12 mouse cellular contexts compared by ENCODE assay signal in genomic region chr8:106405810-106406209, GRCm38 (mm10). TPM values are rescaled to one million over a fixed set of nuclear protein-coding genes. Genes with fewer than 3 reads are reported as not detected.
DNase-seq lines count a peak whose midpoint lies in the region; ATAC-seq and TF ChIP-seq lines count a peak whose summit lies in the region.
"Had no signal": no experiment of that assay in that cellular context is flagged by ENCODE, and none has a peak within 500 bp of the region (broad histone marks: within the 10 kb centered on the region; RNA-seq: fewer than 3 reads in every experiment).

No protein-coding gene starts in this region.

- no peaks in the 10 kb centered on the region for H3K27me3 ChIP-seq in forebrain, embryonic 10.5 days (ENCODE audit: poor library complexity, severe bottlenecking)
- no peaks in the 10 kb centered on the region for H3K27me3 ChIP-seq in forebrain, embryonic 11.5 days (ENCODE audit: control insufficient read depth, insufficient read depth, low read length)
- H3K27me3 ChIP-seq in ES-Bruce4 (ENCODE audit: control insufficient read depth, insufficient read depth, low read length, poor library complexity, severe bottlenecking), result no peaks in the 10 kb centered on the region
- H3K27me3 ChIP-seq: hindbrain, embryonic 15.5 days; neural tube, embryonic 12.5 days had no signal

- no peak for ATAC-seq in forebrain, embryonic 11.5 days (replicated peaks; ENCODE audit: low FRiP score)

- H3K27ac ChIP-seq in forebrain, embryonic 10.5 days, result peak overlapping the region; percentile 22; the same call in 1 of the 2 replicates
- no peak overlapping the region for H3K27ac ChIP-seq in forebrain, embryonic 11.5 days (ENCODE audit: low read depth, low read length)
- H3K27ac ChIP-seq in ES-Bruce4 (ENCODE audit: insufficient read depth, low read length), result no peak overlapping the region
- H3K27ac ChIP-seq: hindbrain, embryonic 15.5 days; neural tube, embryonic 12.5 days had no signal

- no peak for TF ChIP-seq EP300 in ES-Bruce4 (IDR thresholded peaks at IDR 0.05; ENCODE audit: insufficient read depth, low read depth, low read length)

- H3K36me3 ChIP-seq in forebrain, embryonic 10.5 days (replicated peaks), result no peaks in the 10 kb centered on the region
- no peaks in the 10 kb centered on the region for H3K36me3 ChIP-seq in forebrain, embryonic 11.5 days (ENCODE audit: control insufficient read depth, insufficient read depth, low read length)
- no peaks in the 10 kb centered on the region for H3K36me3 ChIP-seq in ES-Bruce4 (ENCODE audit: control insufficient read depth, insufficient read depth, low read length, poor library complexity, severe bottlenecking)
- H3K36me3 ChIP-seq: hindbrain, embryonic 15.5 days; neural tube, embryonic 12.5 days had no signal

- WGBS in forebrain, embryonic 10.5 days, result 77% methylated on average over 16 of the region's 16 CpGs
- 77% methylated on average over 16 of the region's 16 CpGs for WGBS in forebrain, embryonic 11.5 days

- H3K4me1 ChIP-seq in forebrain, embryonic 10.5 days, result peaks cover 26% of the 10 kb centered on the region
- H3K4me1 ChIP-seq in forebrain, embryonic 11.5 days (replicated peaks; ENCODE audit: control insufficient read depth, insufficient read depth, low read length), result no peaks in the 10 kb centered on the region
- peaks cover 3% of the 10 kb centered on the region for H3K4me1 ChIP-seq in ES-Bruce4 (ENCODE audit: control insufficient read depth, insufficient read depth, low read length)

- intact Hi-C loops in heart, postnatal 25 days (cut with DNase I), result no loop called here
- intact Hi-C loops in left cerebral cortex, postnatal 14 days (cut with DNase I), result loop anchor here (10.0 kb wide), 1 partner anchor 241 kb away; the partner anchor contains the start of gene Slc7a6

- TF ChIP-seq POLR2A in ES-Bruce4 (IDR thresholded peaks at IDR 0.05; ENCODE audit: insufficient read depth, low read length), result no peak

- no peak overlapping the region for H3K4me2 ChIP-seq in forebrain, embryonic 11.5 days (ENCODE audit: low read depth, low read length, severe bottlenecking)
- H3K4me2 ChIP-seq: hindbrain, embryonic 15.5 days; neural tube, embryonic 12.5 days had no signal

- no peak for TF ChIP-seq CTCF in ES-Bruce4 (IDR thresholded peaks at IDR 0.05; ENCODE audit: low read depth, low read length)

- no peak overlapping the region for H3K4me3 ChIP-seq in forebrain, embryonic 10.5 days
- H3K4me3 ChIP-seq in forebrain, embryonic 11.5 days (ENCODE audit: low read depth, low read length), result no peak overlapping the region
- H3K4me3 ChIP-seq in ES-Bruce4 (ENCODE audit: low read depth, low read length), result peak overlapping the region; percentile 59
- H3K4me3 ChIP-seq: hindbrain, embryonic 15.5 days; neural tube, embryonic 12.5 days had no signal

- no peaks in the 10 kb centered on the region for H3K9me3 ChIP-seq in forebrain, embryonic 10.5 days
- H3K9me3 ChIP-seq in forebrain, embryonic 11.5 days (ENCODE audit: control insufficient read depth, low read length), result no peaks in the 10 kb centered on the region
- H3K9me3 ChIP-seq in ES-Bruce4 (replicated peaks; ENCODE audit: control insufficient read depth, insufficient read depth, low read length, poor library complexity, severe bottlenecking), result no peaks in the 10 kb centered on the region
- H3K9me3 ChIP-seq: hindbrain, embryonic 15.5 days; neural tube, embryonic 12.5 days had no signal

- no peak for DNase-seq in forebrain, embryonic 10.5 days (ENCODE audit: extremely low spot score, low spot score)
- DNase-seq in forebrain, embryonic 11.5 days (ENCODE audit: low spot score), result no peak
- DNase-seq in cerebellum, postnatal 36 days, result peak; percentile 24 to 26
- DNase-seq in heart, postnatal 25 days (ENCODE audit: low spot score), result peak; percentile 23
- no peak for DNase-seq in spleen, postnatal 4 days (ENCODE audit: low spot score in 2 of 2)
- DNase-seq in left cerebral cortex, postnatal 14 days (ENCODE audit: low spot score in 2 of 2), result no peak
- no peak for DNase-seq in ovary, postnatal 36 days (ENCODE audit: low spot score)
- DNase-seq: lung, adult 2 months; thymus, adult 2 months had no signal

- no peak overlapping the region for H3K9ac ChIP-seq in forebrain, embryonic 11.5 days (ENCODE audit: low read length)
- H3K9ac ChIP-seq in ES-Bruce4 (ENCODE audit: low read depth, poor library complexity, severe bottlenecking), result peak overlapping the region; percentile 62
- H3K9ac ChIP-seq: hindbrain, embryonic 15.5 days; neural tube, embryonic 12.5 days had no signal

RNA-seq across cellular contexts. Expression of gene Zfp90, which starts 9.3 kb away (rescaled TPM):
- polyA plus RNA-seq in forebrain, embryonic 10.5 days (2016; fragmentation: Nextera tagmentation; extraction: Ambion mirVana), result 22.3 and 24.5 TPM in 2 replicates
- polyA plus RNA-seq in forebrain, embryonic 11.5 days (2014; fragmentation: Nextera tagmentation; extraction: Ambion mirVana), result 32.8 and 34.0 TPM in 2 replicates
- polyA plus RNA-seq in ES-Bruce4 (2011; ENCODE audit: insufficient read depth, insufficient read length, low read depth, missing spikeins), result 7.1 and 8.0 TPM in 2 replicates
- total RNA-seq in heart, postnatal 25 days (2021), result 1 to 10 TPM; 3.0 to 3.7 TPM
- total RNA-seq in left cerebral cortex, postnatal 14 days (2021), result 10 to 100 TPM; 11.8 to 12.8 TPM

Comparison
In these comparisons a context has a peak if more than half of its experiments do, and no peak if none do; other contexts are left out.
1. DNase-seq: peak in cerebellum, postnatal 36 days (2 of 2) and heart, postnatal 25 days (single experiment); none in forebrain, embryonic 10.5 days (single experiment), forebrain, embryonic 11.5 days (single experiment), spleen, postnatal 4 days (0 of 2), left cerebral cortex, postnatal 14 days (0 of 2) and ovary, postnatal 36 days (single experiment).